Mouse (Mus musculus): ENCODE measurements around the gene Hpgd. TPM values are rescaled to one million over a fixed set of nuclear protein-coding genes. Genes with fewer than 3 reads are reported as not detected.

Hpgd gene
- polyA plus RNA-seq, 1 experiment from 2014 or later = 15.7 TPM

DNA sequence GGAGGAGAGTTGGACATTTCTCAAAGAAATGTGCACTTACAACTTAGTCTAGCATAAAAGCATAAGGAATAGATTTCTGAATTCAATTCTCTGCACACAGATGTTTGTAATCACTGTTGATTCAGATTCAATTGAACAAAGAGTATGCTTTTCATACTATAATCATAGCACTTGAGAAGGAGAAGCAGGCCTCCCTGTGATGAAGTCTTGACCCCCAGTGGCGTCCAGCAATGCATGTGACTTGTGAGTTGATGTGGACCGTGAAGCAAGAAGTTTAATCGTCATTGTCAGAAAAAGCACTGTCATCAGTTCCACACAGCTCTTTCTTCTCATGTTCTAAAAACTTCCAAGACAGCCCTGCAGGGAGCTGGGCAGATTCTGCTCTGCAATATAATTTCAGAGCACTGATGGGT is 33.8 kb downstream of the Hpgd start:
- Histone ChIP-seq H3K27me3 (no peaks in the 10 kb centered on the region), H3K4me3 (replicated peaks) (no peak overlapping the region), H3K4me1 (replicated peaks) (no peaks in the 10 kb centered on the region), H3K9ac (no peak overlapping the region), H3K36me3 (no peaks in the 10 kb centered on the region), H3K27ac (no peak overlapping the region), H3K4me2 (no peak overlapping the region), H3K9me3 (replicated peaks) (no peaks in the 10 kb centered on the region)
- WGBS (ENCODE audit: insufficient replicate concordance) = 68% methylated on average over 3 of the region's 3 CpGs
- DNase-seq (no peak), ATAC-seq (ENCODE audit: low read depth) (no peak)

DNA sequence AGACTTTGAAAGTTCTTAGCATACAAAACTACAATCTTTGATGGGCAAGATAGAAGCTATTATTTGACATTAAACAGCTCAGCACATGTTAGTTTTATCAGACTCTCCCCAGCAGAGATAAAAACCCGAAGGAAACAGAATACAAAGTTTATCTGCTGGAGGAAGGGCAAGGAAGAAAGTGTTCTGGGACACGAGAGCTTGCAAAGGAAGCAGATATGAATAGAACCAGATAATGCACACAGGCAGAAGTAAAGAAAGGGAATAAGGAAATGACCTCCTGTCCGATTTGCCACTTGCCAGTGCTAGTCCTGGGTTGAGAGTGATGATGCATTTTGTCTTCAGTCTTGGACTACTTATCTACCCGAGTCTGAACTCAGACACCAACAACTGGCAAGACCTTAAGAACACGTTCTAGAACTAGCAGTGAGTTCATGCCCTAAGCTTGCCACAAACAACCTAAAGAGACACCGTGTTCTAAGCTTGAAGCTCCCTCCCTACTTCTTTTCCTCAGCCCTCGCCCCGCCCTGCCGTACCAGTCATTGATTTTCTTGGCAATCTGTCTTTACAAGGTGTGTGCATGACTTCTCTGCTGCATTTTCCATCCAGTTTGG is 41.1 kb downstream of the Hpgd start:
- H3K4me3 ChIP-seq (replicated peaks) = no peak overlapping the region
- H3K36me3 ChIP-seq = no peaks in the 10 kb centered on the region
- no peaks in the 10 kb centered on the region for H3K4me1 ChIP-seq (replicated peaks)
- 34% methylated on average over 9 of the region's 9 CpGs for WGBS (ENCODE audit: insufficient replicate concordance)
- H3K4me2 ChIP-seq = no peak overlapping the region
- DNase-seq (no peak), ATAC-seq (ENCODE audit: low read depth) (no peak)
- H3K27me3 ChIP-seq = no peaks in the 10 kb centered on the region
- no peak overlapping the region for H3K27ac ChIP-seq
- H3K9ac ChIP-seq = no peak overlapping the region
- no peaks in the 10 kb centered on the region for H3K9me3 ChIP-seq (replicated peaks)

DNA sequence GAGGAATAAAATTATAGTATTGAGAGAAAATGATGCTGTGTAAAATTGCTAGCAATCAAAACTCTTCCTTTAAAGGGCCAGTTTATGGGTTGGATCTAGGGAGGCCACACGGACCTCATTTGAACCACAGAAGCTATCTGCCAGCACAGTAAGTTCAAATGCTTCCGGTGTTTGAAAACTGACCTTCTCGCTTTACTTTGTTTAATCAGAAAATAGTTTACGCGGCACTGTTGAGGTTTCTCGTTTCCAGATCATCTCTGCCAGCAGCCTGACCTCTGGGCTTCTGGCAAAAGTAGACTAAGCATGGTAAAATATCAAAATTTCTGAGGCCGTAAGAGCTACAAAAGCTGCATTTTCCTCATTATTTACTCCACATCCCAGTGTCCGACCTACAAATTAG is 42.4 kb downstream of the Hpgd start:
- Histone ChIP-seq H3K4me2 (no peak overlapping the region), H3K36me3 (no peaks in the 10 kb centered on the region), H3K9me3 (replicated peaks) (no peaks in the 10 kb centered on the region), H3K4me3 (replicated peaks) (no peak overlapping the region), H3K9ac (no peak overlapping the region), H3K27ac (no peak overlapping the region), H3K27me3 (no peaks in the 10 kb centered on the region), H3K4me1 (replicated peaks) (no peaks in the 10 kb centered on the region)
- no peak for ATAC-seq (ENCODE audit: low read depth)
- no peak for DNase-seq
- 47% methylated on average over 8 of the region's 8 CpGs for WGBS (ENCODE audit: insufficient replicate concordance)

- WGBS (ENCODE audit: insufficient replicate concordance) = 80% methylated on average over 6 of the region's 6 CpGs
- Histone ChIP-seq H3K4me3 (replicated peaks) (no peak overlapping the region), H3K4me2 (no peak overlapping the region), H3K36me3 (no peaks in the 10 kb centered on the region), H3K9ac (no peak overlapping the region), H3K9me3 (replicated peaks) (no peaks in the 10 kb centered on the region), H3K27ac (no peak overlapping the region), H3K27me3 (no peaks in the 10 kb centered on the region), H3K4me1 (replicated peaks) (no peaks in the 10 kb centered on the region)
- ATAC-seq (ENCODE audit: low read depth) = no peak
- DNase-seq = no peak
These were observed 49.1 kb downstream of the Hpgd start for GRCm38 (mm10) chr8:56343505-56343904.

DNA sequence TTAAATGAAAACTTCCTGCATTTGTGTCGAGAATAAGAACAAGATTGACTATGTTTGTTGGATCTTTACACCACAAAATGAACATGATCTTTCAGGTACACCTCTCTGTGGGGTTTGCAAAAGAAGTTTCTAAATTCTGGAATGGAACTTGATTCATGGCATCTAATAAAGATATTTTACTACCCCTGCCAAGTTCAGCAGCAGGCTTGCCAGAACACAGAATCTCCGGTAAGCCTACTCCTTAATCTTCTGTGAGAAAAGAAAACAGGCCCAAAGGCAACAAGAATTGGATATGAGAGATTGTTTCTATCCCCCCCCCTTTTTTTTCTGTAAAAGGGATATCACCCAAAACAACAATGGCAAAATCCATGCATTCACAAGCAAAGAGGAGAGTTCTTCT is 49.6 kb downstream of the Hpgd start:
- Histone ChIP-seq H3K4me2 (no peak overlapping the region), H3K4me1 (replicated peaks) (no peaks in the 10 kb centered on the region), H3K9me3 (replicated peaks) (no peaks in the 10 kb centered on the region), H3K27me3 (no peaks in the 10 kb centered on the region), H3K27ac (no peak overlapping the region), H3K36me3 (no peaks in the 10 kb centered on the region), H3K9ac (no peak overlapping the region), H3K4me3 (replicated peaks) (no peak overlapping the region)
- DNase-seq (no peak), ATAC-seq (ENCODE audit: low read depth) (no peak)
- 60% methylated on average over 2 of the region's 2 CpGs for WGBS (ENCODE audit: insufficient replicate concordance)

GRCm38 (mm10) chr8:56344359-56344758 is 50.0 kb downstream of the Hpgd start:
- Histone ChIP-seq H3K9ac (no peak overlapping the region), H3K4me2 (no peak overlapping the region), H3K4me3 (replicated peaks) (no peak overlapping the region), H3K9me3 (replicated peaks) (no peaks in the 10 kb centered on the region), H3K27me3 (no peaks in the 10 kb centered on the region), H3K36me3 (no peaks in the 10 kb centered on the region), H3K4me1 (replicated peaks) (no peaks in the 10 kb centered on the region), H3K27ac (no peak overlapping the region)
- WGBS (ENCODE audit: insufficient replicate concordance) = 53% methylated on average over 1 of the region's 1 CpGs
- ATAC-seq (ENCODE audit: low read depth) = no peak
- no peak for DNase-seq

- Histone ChIP-seq H3K9ac (no peak overlapping the region), H3K4me1 (replicated peaks) (no peaks in the 10 kb centered on the region), H3K9me3 (replicated peaks) (no peaks in the 10 kb centered on the region), H3K4me2 (no peak overlapping the region), H3K27ac (no peak overlapping the region), H3K4me3 (replicated peaks) (no peak overlapping the region), H3K27me3 (no peaks in the 10 kb centered on the region), H3K36me3 (no peaks in the 10 kb centered on the region)
- DNase-seq = no peak
- 63% methylated on average over 5 of the region's 5 CpGs for WGBS (ENCODE audit: insufficient replicate concordance)
- ATAC-seq (ENCODE audit: low read depth) = no peak
These were observed 51.4 kb downstream of the Hpgd start for GRCm38 (mm10) chr8:56345641-56346420.

- Histone ChIP-seq H3K4me2 (no peak overlapping the region), H3K4me1 (replicated peaks) (no peaks in the 10 kb centered on the region), H3K4me3 (replicated peaks) (no peak overlapping the region), H3K27ac (no peak overlapping the region), H3K36me3 (no peaks in the 10 kb centered on the region), H3K27me3 (no peaks in the 10 kb centered on the region), H3K9ac (no peak overlapping the region), H3K9me3 (replicated peaks) (no peaks in the 10 kb centered on the region)
- ATAC-seq (ENCODE audit: low read depth) = no peak
- WGBS (ENCODE audit: insufficient replicate concordance) = 52% methylated on average over 2 of the region's 2 CpGs
- no peak for DNase-seq
These were observed 68.8 kb downstream of the Hpgd start for GRCm38 (mm10) chr8:56363180-56363579.
